Mouse (Mus musculus) erythroblast, embryonic 14.5 days (primary cell): ENCODE measurements around the gene Gsdma3. TPM values are rescaled to one million over a fixed set of nuclear protein-coding genes. Genes with fewer than 3 reads are reported as not detected.
"Not testable (repeated sequence)": the region's sequence is repeated elsewhere in the genome, so short reads cannot be mapped to it uniquely, and the experiment has no call there.

Experiments
- H3K27me3 ChIP-seq: 2 replicates; pipeline ENCODE4 v1.6.1; 2012; ENCODE audit warnings: inconsistent platforms; ENCODE audit not compliant: control insufficient read depth
- H3K36me3 ChIP-seq: 2 replicates; pipeline ENCODE4 v1.6.1; 2012; ENCODE audit warnings: mild to moderate bottlenecking, inconsistent platforms; ENCODE audit not compliant: control insufficient read depth
- H3K4me1 ChIP-seq: 2 replicates; pipeline ENCODE4 v1.6.1; 2012; ENCODE audit warnings: inconsistent platforms; ENCODE audit not compliant: control insufficient read depth
- H3K4me3 ChIP-seq: replicated peaks from 2 replicates; pipeline ENCODE3; 2012; ENCODE audit warnings: moderate library complexity, mild to moderate bottlenecking, inconsistent platforms
- H3K9me3 ChIP-seq: 2 replicates; pipeline ENCODE4 v1.6.1; 2012; ENCODE audit warnings: low read length, inconsistent platforms, mixed read lengths; ENCODE audit not compliant: control insufficient read depth
- GATA1 ChIP-seq: IDR thresholded peaks from 2 replicates; pipeline ENCODE4 v1.6.1; 2012; ENCODE audit warnings: low read length, inconsistent platforms, mixed read lengths
- TAL1 ChIP-seq: IDR thresholded peaks from 3 replicates; pipeline ENCODE4 v1.6.1; 2012; ENCODE audit warnings: low read length, inconsistent platforms, mixed read lengths
- polyA plus RNA-seq: library from polyadenylated mRNA; stranded (reverse); fragments of >175 nt; gene quantifications from 2 replicates; pipeline ENCODE4 v1.2.3, GENCODE M21; 2012

The Gsdma3 gene
- polyA plus RNA-seq, 1 experiment = not detected

DNA sequence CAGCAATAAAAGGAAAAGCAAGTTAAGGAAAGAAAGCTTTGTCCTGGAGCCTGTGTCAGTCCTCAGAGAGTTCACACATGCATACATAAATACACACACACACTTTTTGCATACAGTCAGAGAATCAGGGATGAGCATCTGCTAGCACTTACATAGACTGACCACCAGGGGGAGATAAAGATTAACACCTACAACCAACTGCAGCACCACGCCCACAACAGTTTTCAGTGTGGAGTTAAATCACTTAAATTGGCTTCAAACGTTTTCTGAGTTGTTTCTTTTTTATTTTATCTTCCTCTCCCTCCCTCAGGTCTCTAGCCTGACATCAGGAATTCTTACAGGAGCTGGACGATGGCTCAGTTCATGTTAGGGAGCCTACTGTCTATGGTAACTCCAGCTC, 19.4 kb upstream of the Gsdma3 start:
- H3K4me3 ChIP-seq = no peak overlapping the region
- no peaks in the 10 kb centered on the region for H3K9me3 ChIP-seq
- H3K4me1 ChIP-seq = peaks cover 6% of the 10 kb centered on the region
- H3K36me3 ChIP-seq = no peaks in the 10 kb centered on the region
- peaks cover 44% of the 10 kb centered on the region for H3K27me3 ChIP-seq
- TF ChIP-seq TAL1 = no peak
- no peak for TF ChIP-seq GATA1

- Histone ChIP-seq H3K36me3 (no peaks in the 10 kb centered on the region), H3K4me1 (no peaks in the 10 kb centered on the region), H3K9me3 (peaks cover 29% of the 10 kb centered on the region), H3K4me3 (no peak overlapping the region), H3K27me3 (peaks cover 2% of the 10 kb centered on the region; the same call in 1 of the 2 replicates)
- TF ChIP-seq TAL1 (no peak), GATA1 (no peak)
These were observed 5.4 kb upstream of the Gsdma3 start for GRCm38 (mm10) chr11:98620791-98621190.

GRCm38 (mm10) chr11:98623981-98624380, 2.2 kb upstream of the Gsdma3 start:
- H3K4me3 ChIP-seq, H3K27me3 ChIP-seq, H3K4me1 ChIP-seq, H3K36me3 ChIP-seq: not testable (repeated sequence)
- peaks cover 29% of the 10 kb centered on the region for H3K9me3 ChIP-seq

DNA sequence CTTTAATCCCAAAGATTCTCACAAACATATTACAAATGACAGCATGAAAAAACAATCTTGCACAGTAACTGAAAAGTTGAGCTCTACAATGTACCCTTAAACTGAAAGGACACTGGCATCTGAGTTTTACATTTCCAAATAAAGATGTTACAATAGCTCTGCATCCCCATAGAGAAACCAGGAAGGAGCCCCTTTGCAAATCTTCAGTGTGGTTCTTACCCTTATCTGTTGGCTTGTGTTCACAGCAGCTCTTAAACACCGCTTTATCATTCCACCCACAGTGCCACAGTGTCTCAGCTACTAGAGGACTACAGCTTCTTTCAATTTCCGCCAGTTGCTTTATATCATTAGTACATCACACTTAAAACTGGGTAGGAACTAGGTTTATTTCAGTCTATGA, 1.8 kb upstream of the Gsdma3 start:
- not testable (repeated sequence) for H3K36me3 ChIP-seq, H3K4me1 ChIP-seq, H3K27me3 ChIP-seq, H3K4me3 ChIP-seq
- peaks cover 29% of the 10 kb centered on the region for H3K9me3 ChIP-seq

- H3K27me3 ChIP-seq = peaks cover 4% of the 10 kb centered on the region; the same call in 1 of the 2 replicates
- no peak overlapping the region for H3K4me3 ChIP-seq
- TF ChIP-seq GATA1 = no peak
- no peak for TF ChIP-seq TAL1
- H3K9me3 ChIP-seq = peaks cover 7% of the 10 kb centered on the region
- no peaks in the 10 kb centered on the region for H3K4me1 ChIP-seq
- H3K36me3 ChIP-seq = no peaks in the 10 kb centered on the region
These were observed 2.5 kb downstream of the Gsdma3 start for GRCm38 (mm10) chr11:98628706-98629105.

- Histone ChIP-seq H3K36me3 (no peaks in the 10 kb centered on the region), H3K4me3 (no peak overlapping the region), H3K4me1 (no peaks in the 10 kb centered on the region; the same call in 1 of the 2 replicates), H3K9me3 (no peaks in the 10 kb centered on the region), H3K27me3 (peaks cover 4% of the 10 kb centered on the region; the same call in 1 of the 2 replicates)
- no peak for TF ChIP-seq GATA1
- TF ChIP-seq TAL1 = no peak
These were observed 4.5 kb downstream of the Gsdma3 start for GRCm38 (mm10) chr11:98630646-98631045.

GRCm38 (mm10) chr11:98635312-98635970, 9.3 kb downstream of the Gsdma3 start:
- not testable (repeated sequence) for H3K4me1 ChIP-seq, H3K27me3 ChIP-seq, H3K36me3 ChIP-seq, H3K4me3 ChIP-seq, H3K9me3 ChIP-seq

GRCm38 (mm10) chr11:98637501-98637900, 11.3 kb downstream of the Gsdma3 start:
- H3K4me1 ChIP-seq = no peaks in the 10 kb centered on the region; the same call in 1 of the 2 replicates
- H3K36me3 ChIP-seq = no peaks in the 10 kb centered on the region
- H3K27me3 ChIP-seq = peaks cover 4% of the 10 kb centered on the region
- TF ChIP-seq TAL1 (no peak), GATA1 (no peak)
- H3K4me3 ChIP-seq = no peak overlapping the region
- no peaks in the 10 kb centered on the region; the same call in 1 of the 2 replicates for H3K9me3 ChIP-seq

- Histone ChIP-seq H3K36me3 (no peaks in the 10 kb centered on the region), H3K27me3 (no peaks in the 10 kb centered on the region; the same call in 1 of the 2 replicates), H3K9me3 (no peaks in the 10 kb centered on the region; the same call in 1 of the 2 replicates), H3K4me3 (no peak overlapping the region), H3K4me1 (no peaks in the 10 kb centered on the region; the same call in 1 of the 2 replicates)
- no peak for TF ChIP-seq TAL1
- no peak for TF ChIP-seq GATA1
These were observed 13.9 kb downstream of the Gsdma3 start for GRCm38 (mm10) chr11:98640091-98640490.

GRCm38 (mm10) chr11:98644757-98645156, 18.6 kb downstream of the Gsdma3 start:
- no peaks in the 10 kb centered on the region for H3K9me3 ChIP-seq
- peaks cover 4% of the 10 kb centered on the region for H3K27me3 ChIP-seq
- H3K4me1 ChIP-seq = no peaks in the 10 kb centered on the region
- H3K36me3 ChIP-seq = no peaks in the 10 kb centered on the region
- H3K4me3 ChIP-seq = no peak overlapping the region
- no peak for TF ChIP-seq TAL1
- no peak for TF ChIP-seq GATA1
